Mouse (Mus musculus): ENCODE results near the gene Gm28042. TPM values are rescaled to one million over a fixed set of nuclear protein-coding genes. Genes with fewer than 3 reads are reported as not detected.

The Gm28042 gene
- 0.56 and 0.73 TPM in 2 replicates for polyA plus RNA-seq (2021; fragmentation: Nextera tagmentation)
- long read RNA-seq, experiment 1, partial matches to known transcripts = 1 of 3 reads
- long read RNA-seq, experiment 1, other reads (novel, unspliced or antisense) = 2 of 3 reads
- long read RNA-seq, experiment 2, partial matches to known transcripts = 2 of 9 reads
- long read RNA-seq, experiment 2, other reads (novel, unspliced or antisense) = 7 of 9 reads

GRCm38 (mm10) chr2:120026984-120027949, at the start of gene Gm28042, which contains the start of gene Jmjd7:
Gm28042 (plus strand) TSS chr2:120027493.
Jmjd7 (plus strand) TSS chr2:120027483.

GRCm38 (mm10) chr2:120032726-120033467, 5.6 kb downstream of the Gm28042 start, which contains the start of gene Pla2g4b:
Pla2g4b (plus strand) TSS chr2:120033417.

Small RNAs within 50 kb of the gene (microRNA-seq; reads per million reads assigned to microRNA genes)
- gene Mir7665 = not detected

Other genes starting within 250 kb of the Gm28042 start
- gene Rpap1, start 240.0 kb upstream of the Gm28042 start, polyA plus RNA-seq (2021; fragmentation: Nextera tagmentation) = 3.8 and 4.6 TPM in 2 replicates
- gene Tyro3, start 229.8 kb upstream of the Gm28042 start, polyA plus RNA-seq (2021; fragmentation: Nextera tagmentation) = 19.3 TPM in 2 replicates
- 7.0 and 9.5 TPM in 2 replicates for gene Mga, start 130.3 kb upstream of the Gm28042 start, polyA plus RNA-seq (2021; fragmentation: Nextera tagmentation)
- 2.6 TPM in 2 replicates for gene Mapkbp1, start 54.8 kb upstream of the Gm28042 start, polyA plus RNA-seq (2021; fragmentation: Nextera tagmentation)
- gene Jmjd7, start within 50 bp of the Gm28042 start, polyA plus RNA-seq (2021; fragmentation: Nextera tagmentation) = 6.8 and 7.4 TPM in 2 replicates
- gene Pla2g4b, start 5.9 kb downstream of the Gm28042 start, polyA plus RNA-seq (2021; fragmentation: Nextera tagmentation) = not detected in 2 replicates
- gene Ehd4, start 127.1 kb downstream of the Gm28042 start, polyA plus RNA-seq (2021; fragmentation: Nextera tagmentation) = 7.5 and 8.0 TPM in 2 replicates
- gene Pla2g4e, start 217.8 kb downstream of the Gm28042 start, polyA plus RNA-seq (2021; fragmentation: Nextera tagmentation) = 1.4 and 2.5 TPM in 2 replicates

Data from layer of hippocampus, adult 6 months (tissue).